Mouse (Mus musculus): ENCODE measurements around the gene Hoxa2.
A peak's percentile ranks its signal among the peaks of the same experiment; 100 is the strongest.

Hoxa2 gene

DNA sequence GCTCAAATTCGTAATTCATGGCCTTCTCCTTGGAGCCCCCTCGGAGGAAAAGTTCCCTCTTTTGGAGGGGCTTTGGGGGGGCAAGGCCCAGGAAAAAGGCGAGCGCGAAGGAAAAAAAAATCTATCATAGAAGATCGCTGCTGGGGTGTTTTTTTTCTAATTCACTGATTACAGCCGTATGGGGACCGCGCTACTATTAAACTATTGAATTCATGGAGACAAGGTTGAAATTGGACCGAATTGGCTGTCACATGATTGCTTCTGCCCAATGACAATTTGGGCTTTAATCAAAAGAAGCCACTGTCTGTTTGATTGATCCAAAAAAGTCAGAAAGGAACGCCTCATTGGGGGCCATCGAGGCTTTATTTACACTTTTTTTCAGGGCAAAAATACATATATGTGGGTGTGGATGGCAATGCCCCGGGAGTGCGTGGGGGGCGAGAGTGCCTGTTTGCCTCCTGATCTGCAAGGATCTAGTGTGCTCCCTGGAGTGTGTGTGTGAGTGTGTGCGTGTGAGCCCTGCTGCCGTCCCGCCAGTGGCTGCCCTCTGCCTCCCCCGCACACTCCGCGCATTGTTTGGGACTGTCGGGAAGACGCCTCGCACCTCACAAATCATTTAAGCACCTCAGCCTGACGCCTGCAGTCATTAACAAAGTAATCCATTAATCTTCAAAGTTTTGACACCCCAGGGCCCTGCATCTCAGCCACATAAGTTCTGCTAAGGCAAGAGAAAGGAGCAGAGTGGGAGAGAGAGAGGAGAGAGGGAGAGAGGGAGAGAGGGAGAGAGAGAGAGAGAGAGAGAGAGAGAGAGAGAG is at the start of gene Hoxa2:
Gene Hoxa2, minus strand, starts transcription at position 206 of the 815 bp plus-strand sequence.
- peak; percentile 21 to 55 for DNase-seq

DNA sequence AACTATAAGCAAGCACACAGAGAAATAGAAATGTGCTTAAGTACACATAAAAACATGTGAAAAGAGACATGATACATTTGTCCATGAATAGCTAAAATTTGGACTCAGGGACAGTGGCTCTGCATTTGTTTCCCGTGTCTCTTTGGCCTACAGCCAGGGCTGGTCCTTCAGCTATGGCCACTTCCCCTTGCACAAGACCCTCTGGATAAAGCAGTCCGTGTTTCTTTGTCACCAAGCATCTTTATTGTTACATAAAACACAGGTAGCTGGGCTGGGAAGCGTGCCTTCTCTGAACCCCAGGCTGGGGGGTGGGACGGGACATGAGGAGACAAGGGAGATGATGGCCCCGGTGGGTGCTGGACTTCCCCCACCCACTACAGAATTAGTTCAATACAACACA is 49.6 kb upstream of the Hoxa2 start:
- DNase-seq, result peak; percentile 40 to 45

DNA sequence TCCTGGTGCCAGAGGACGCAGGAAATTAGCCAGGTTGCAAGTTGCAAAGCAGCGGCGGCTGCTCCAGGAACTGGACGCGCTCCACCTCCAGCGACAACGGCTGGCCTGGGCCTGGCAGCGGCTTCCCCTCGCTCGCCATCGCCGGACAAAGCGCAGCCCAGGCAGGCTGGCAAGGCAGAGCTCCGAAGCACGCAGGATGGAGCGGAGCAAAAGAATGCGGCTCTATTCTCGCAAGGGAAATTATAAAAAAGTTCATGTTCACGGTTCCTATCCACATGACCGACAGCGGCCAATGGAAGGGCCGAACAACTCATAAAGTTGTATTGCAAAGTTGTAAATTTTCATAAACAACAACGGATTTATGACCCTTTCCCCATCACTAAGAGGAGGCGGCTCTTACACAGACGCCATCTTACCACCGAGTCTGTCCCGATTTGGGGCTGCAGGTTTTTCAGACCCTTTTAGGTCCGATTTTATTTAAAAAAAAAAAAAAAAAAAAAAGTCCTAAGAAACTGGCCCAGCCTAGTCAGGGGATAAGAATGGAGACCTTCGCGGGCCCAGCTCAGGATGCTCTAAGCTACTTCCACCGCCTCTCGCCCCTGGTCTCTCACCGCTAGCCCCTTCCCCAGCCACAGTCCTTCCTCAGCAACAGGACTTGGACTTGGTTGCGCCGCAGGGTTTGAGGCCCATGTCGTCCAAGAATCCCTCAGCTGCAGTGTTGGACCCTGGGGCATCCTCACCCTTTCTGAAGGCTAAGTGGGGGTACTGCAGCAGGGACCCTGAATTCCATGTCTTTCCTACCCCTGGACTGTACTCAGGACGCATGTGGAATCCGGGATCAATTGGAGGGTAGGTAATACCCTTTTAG is 48.7 kb upstream of the Hoxa2 start, which contains the start of the genes Hoxa3 and Gm28308:
Gene Hoxa3, minus strand, starts transcription at position 218 of the 868 bp plus-strand sequence.
Gene Gm28308, minus strand, starts transcription at position 221 of the 868 bp plus-strand sequence.
- DNase-seq, result peak; percentile 85 to 90

DNA sequence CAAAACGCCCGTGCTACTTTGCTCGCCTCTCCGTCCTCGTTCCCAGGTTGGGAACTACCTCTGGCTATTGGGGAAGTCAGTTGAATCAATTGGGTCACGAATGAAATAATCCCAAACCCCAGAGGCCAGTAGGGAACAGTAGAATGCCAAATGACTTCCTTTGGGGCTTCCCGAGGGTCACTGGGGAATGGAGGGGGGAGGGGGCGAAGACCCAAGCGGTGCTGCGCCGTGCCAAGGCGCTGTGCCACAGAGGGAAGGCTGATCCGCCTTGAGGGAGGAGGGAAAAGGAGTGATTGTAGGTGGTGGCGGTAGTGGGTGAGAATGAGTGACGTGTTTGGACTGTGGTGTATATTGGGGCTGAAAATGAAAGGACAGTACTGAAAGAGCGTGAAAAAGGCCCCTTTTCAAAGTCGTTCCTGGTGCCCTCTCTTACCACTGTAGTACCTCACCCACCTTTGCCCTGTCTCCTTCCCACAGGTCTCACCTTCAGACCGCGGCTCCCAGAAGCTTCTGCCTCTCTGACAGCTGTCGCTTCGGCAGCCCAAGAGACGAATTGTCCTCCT is 48.0 kb upstream of the Hoxa2 start:
- DNase-seq, result peak; percentile 71 to 87

DNA sequence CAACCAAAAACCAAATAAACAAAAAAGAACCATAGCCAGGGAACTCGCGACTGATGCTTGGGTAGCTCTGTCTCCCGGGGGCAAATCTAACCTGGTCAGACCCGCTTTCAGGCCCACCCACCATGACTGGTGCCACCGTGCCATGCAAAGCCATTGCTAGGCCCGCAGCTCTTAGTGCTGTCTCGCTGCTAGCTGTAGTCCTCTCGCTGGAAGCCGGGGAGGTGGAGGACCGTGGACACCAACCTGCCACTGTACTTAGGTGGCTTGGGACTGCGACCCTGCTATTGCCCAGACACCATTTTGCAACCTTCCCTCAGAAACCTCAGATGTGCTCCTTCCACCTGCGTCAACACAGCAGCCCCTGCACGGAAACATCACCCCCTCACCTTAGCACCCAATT is 47.3 kb upstream of the Hoxa2 start:
- peak; percentile 41 to 70 for DNase-seq

DNA sequence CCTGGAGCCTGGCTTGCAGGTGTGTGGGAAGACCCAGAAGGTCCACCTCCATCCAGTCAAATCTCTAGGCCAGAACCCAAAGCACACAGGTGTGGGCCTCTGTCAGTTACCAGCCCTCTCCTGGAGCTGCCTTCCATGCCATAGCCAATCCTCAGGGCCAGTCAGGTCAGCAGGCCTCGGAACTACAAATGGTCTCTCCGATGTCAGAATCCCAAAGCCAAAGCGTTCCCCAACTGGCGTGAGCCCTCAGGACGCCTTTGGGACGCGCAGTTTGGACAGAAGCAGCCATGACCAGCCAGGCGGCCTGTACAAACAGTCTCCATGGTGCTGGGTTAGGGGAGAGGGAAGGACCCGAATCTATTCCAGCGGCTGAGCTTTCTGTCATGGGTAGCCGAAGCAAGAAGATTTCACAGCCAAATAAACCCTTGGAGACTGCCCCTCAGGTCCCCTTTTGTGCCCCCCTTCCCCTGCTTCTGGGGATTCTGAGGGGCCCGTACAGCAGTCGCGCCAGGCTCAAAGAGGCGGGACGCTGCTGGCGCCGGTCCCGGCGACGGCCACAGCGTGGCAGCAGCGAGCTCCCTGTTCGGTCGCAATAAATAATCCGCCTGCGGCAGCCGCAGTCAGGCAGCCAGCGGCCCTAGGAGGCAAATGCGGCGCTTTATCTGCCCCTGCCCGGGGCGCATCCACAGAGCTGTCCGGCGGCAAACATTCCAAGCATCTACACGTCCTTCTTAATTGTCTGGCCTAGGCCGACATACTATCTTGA is 46.7 kb upstream of the Hoxa2 start:
- DNase-seq, result peak; percentile 88 to 93

DNA sequence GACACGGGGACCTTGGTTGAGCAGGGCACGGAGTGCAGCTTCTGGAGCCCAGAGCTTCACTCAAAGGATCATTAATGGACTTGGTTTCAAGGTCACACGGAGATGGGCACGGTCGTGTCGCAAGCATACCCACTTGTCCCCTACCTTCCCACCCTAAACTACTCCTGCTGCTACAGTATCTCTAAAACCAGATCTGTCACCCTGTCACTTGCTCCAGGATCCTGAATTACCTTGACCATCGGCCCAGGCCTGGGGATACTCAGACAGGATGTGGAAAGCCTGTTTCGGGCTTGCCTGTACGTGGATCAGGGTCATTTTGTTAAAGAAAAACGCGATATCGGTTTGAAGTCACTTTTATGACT is 45.0 kb upstream of the Hoxa2 start:
- DNase-seq, result peak in 1 of 2 experiments; percentile 49

DNA sequence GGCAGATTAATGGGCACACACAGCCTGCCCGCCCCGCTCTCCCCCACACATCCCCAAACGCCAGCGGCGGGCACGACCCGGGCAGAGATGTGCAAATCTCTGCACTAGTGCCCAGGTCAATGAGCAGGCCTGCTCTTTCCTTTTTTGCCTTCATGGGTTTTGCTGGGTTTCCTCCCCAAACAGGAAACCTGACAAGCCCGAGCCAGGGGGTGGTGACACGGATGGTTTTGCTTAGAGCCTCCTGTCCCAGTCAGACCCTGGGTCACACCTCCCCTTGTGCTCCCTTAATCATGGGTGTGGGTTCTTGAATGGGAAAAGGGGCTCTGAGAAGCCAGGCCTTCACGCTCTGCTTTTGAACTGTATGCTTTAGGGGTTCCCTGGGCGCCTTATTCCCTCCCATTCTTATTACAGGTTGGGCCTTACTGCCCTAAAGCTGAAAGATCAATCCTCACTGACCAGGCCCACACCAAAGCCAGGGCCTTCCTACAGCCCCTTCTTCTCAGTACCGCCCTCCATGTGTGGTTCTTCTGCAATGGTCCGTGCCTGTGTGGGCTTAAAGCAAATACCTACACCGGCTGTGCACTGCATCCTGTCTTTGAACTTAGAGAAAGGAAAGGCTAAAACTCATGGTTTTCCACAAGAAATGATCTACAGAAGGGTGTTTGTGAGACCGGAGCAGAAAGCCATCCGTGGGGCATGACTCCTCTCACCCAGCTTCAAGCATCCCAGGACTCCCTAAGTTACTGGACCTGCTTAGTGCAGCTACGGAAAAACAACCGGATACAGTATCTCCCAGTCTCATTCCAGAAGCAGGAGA is 44.4 kb upstream of the Hoxa2 start:
- peak; percentile 17 to 39 for DNase-seq

DNA sequence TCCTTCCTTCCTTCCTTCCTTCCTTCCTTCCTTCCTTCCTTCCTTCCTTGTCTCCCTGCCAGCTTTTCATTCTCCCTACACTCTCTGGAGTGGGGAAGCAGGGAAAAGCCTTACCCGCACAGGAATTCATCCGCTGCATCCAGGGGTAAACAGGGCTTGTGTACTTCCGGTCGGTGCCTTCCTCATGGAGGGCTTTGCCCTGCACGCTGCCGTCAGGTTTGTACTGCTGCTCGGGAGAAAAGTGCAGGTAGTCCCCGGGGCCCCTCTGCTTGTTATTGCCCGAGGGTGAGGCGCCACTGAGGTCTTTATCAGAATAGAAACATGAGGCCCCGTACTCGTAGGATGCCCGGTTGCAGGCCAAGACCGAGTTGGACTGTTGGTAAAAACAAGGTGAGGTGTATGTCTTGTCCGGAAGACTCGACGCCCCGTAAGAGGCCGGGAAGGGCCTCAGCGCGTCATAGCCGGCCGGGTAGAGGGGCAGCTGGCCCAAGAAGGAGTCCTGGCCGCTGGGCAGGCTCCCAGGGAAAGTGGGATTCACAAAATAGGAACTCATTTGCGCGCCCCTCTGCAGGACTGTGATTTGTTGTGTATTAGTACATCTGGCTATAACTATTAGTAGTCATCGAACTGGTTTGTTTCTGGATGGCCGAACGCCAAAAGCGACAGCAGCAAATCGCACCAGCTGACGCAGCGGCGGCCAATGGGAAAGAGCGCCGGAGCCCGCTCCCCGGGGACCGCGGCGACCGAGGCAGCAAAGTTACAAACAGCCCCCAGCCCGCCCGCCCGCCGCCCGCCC is 43.6 kb upstream of the Hoxa2 start, which contains the start of gene Hoxa6:
Gene Hoxa6, minus strand, starts transcription at position 651 of the 796 bp plus-strand sequence.
- peak; percentile 87 to 90 for DNase-seq

DNA sequence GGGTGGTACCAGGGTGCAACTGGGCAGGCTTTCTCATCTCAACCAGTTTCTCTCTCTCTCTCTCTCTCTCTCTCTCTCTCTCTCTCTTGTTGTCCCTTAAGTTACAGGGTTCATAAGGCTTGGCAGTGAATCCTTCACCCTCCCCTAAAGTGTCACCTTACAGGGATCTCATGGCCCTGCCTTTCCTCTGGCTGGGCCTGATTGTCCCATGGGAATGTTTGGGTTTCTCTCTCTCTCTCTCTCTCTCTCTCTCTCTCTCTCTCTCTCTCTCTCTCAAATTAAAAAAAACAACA is 43.0 kb upstream of the Hoxa2 start:
- DNase-seq, result no peak

DNA sequence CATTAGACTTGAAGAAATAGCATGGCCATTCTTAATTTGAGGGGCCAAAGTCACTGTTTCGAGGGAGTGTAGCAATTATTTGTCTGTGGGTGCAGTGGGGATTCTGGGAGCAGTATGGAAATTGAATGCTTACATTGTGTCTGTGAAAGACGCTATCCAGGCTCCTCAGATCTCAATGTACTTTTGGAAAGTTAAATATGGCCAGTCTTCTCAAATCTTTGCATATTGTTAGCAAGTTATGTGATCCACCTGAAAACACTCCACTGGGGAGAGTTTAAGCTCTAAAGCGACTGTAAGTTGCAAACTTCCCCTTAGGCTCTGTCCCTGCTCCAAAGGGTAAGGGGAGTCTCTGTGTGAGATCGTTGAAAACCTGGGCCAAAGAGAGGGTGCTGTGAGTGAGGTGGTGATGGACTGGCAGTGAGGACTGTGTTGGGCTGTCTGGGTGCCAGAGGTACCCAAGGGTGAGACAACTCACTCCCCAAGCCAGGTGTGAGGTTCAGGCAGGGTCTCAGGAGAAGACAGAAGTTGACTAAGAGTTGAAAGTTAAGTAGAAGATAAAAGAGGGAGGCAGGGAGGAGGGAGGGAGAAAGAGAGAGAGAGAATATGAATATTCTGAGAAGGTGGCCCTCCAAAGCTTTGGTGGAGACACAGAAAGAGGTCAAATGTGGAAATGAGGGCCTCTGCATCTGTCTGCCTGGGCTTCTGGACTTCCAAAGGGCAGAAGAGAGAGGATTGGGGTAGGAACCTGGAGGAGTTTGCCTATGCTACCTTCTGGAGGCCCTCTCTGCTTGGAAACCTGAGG is 42.5 kb upstream of the Hoxa2 start:
- DNase-seq, result peak in 1 of 2 experiments; percentile 30

DNA sequence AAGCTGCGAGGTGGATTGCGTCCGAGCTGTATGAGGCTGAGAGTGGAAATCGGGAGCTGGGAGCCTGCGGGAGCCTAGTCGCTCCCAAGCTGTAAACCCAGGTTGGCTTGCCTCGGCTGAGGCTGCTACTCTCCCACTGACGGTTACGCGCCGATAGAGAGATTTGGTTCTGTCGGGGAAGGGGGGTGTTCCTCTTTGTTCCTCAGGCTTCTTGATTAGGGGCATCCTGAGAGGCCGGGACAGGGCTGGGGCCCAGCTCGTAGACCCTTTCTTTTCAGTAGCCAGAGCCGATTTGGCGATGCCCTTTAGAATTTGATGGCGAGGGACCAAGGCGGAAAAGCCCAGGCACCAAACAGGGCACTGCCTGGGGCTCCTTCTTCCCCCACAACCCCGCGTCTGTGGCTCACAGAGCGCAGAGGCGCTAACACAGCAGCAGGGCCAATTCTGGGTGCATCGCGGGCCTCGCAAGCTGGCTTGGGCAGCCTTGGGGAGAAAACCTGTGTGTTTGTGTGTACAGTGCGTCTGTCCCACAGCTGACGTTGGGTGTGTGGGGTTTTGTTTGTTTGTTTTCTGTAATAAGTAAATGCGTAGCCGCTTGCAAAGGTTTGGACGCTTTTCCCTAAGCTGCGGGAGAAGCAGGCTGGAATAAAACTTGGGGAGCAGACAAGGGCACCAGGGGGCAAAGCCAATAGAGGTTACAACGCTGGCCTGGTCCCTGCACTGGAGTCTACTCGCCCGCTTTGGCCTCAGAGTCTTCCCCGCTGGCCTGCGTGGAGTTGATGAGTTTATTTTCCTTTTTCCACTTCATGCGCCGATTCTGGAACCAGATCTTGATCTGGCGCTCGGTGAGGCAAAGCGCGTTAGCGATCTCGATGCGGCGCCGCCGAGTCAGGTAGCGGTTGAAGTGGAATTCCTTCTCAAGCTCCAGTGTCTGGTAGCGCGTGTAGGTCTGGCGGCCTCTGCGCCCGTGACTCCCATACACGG is 41.3 kb upstream of the Hoxa2 start:
- peak in 1 of 2 experiments; percentile 56 for DNase-seq

DNA sequence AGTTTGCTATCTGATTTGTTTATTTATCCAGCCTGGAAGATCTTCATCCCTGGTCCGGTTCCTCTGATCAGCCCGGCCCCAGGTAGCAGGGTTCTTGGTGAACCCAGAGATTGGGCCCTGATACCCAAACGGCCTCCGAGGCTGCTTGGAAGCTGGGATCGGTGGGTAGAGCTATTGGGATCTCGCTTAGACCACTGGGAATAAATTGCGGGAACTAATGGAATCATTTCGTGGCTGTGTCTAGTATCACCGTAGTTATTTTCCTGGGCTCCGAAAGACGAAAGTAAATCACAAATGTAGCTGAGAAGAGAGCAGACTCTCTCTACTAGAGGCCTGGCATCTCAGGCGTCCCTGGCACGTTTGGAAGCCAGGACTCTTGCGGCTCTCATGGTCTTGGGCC is 40.6 kb upstream of the Hoxa2 start:
- DNase-seq, result no peak

DNA sequence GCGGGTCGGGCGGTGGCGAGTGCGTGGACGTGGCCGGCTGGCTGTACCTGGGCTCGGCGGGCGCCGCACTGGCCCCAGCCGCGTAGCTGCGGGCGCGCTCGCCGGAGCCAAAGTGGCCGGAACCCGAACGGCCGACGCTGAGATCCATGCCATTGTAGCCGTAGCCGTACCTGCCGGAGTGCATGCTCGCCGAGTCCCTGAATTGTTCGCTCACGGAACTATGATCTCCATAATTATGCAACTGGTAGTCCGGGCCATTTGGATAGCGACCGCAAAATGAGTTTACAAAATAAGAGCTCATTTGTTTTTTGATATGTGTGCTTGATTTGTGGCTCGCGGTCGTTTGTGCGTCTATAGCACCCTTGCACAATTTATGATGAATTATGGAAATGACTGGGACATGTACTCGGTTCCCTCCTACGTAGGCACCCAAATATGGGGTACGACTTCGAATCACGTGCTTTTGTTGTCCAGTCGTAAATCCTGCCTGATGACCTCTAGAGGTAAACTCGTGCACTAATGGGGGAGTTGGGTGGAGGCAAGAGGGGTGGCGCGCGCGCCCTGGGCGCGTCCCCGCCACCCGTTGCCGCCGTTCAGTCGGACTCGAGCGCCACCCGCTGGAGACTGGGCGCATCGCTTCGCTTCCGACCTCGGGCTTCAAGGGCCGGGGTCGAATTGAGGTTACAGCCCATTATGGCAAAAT is 39.6 kb upstream of the Hoxa2 start, which contains the start of gene Hoxa5:
Gene Hoxa5, minus strand, starts transcription at position 538 of the 703 bp plus-strand sequence.
- DNase-seq, result peak; percentile 92 to 93

DNA sequence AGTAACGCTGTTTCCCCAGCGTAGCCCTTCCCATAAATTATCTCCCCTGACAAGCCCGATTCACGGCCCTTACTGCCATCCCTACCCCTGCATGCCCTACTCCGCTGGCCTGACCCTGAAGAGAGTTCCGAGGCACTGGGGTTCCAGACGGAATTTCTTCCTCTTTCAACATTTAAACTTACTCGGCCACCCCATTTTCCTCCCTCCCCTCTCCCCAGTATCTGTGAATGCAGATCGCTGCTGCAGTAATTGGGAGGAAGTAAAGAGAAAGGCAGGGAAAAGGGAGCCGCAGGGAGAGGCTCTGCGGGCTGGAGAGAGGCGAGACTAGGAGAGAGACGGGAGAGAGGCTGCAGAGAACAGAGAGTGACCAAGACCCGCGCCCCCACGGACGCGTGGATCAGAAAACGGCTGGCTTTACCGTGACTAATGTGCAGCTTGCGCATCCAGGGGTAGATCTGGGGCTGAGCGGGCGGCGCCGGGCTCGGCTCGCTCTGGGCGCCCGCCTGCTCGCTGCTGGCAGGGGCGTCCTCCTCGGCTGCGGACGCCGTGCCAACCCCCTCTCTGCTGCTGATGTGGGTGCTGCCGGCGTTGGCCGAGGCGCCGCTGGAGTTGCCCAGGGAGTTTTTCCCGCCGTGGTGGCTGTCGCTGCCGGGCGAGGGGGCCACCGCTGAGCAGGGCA is 38.9 kb upstream of the Hoxa2 start:
- DNase-seq, result peak; percentile 44 to 67

DNA sequence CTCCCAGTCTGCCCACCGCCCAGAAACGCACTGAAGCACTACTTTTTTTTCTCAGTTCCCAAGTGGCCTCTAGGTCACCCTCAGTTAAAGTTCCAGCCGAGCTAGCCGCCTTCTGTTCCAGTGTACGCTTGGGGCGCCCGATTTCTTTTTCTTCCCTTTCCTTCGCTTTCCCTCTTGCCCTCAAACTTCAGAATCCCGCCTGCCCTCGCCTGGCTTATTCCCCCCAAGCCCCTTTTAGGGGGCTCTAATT is 38.4 kb upstream of the Hoxa2 start:
- peak; percentile 55 to 66 for DNase-seq

DNA sequence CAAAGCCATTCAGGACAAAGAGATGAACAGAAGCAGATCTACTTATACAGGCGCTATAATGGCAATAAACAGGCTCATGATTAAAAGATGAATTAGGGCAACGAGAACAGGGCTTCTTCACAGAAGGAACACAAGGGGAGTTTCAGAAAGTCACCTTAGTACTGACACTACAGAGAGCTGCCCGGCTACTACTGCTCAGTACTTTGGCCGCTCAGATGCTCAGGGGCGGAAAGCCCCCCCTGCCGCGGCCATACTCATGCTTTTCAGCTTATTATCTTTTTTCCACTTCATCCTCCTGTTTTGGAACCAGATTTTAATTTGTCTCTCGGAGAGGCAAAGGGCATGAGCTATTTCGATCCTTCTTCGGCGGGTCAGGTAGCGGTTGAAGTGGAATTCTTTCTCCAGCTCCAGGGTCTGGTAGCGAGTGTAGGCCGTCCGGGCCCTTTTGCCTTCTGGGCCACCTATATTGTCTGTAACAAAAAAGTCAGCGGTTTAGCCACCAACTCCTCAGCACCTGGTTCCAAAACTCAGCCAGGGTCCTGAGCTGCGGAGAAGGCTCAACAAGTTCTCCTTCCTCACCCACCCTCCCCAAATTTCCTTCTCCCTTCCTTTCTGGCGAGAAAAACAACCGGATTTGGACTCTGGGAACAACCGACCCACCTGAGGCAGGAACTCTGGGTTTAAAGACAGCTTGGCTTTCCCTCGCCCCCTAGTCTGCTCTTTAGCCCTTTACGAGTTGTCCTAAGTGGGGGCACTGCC is 37.9 kb upstream of the Hoxa2 start:
- DNase-seq, result peak; percentile 5 to 35
